Mouse (Mus musculus) brain, adult 2 months (tissue): ENCODE measurements around the gene Zfp62.

Source experiments
- DNase-seq: peaks from one replicate; pipeline ENCODE4 v3.0.0; 2011; ENCODE audit warnings: low read depth, low spot score

Gene Zfp62

GRCm38 (mm10) chr11:49248974-49249700, 46.0 kb downstream of the Zfp62 start:
- no peak for DNase-seq

- no peak for DNase-seq
Observed at GRCm38 (mm10) chr11:49249811-49250421, 46.8 kb downstream of the Zfp62 start.

- DNase-seq, result peak; percentile 73
Observed at GRCm38 (mm10) chr11:49250422-49251379, 47.6 kb downstream of the Zfp62 start.

GRCm38 (mm10) chr11:49251380-49251761, 48.3 kb downstream of the Zfp62 start:
- DNase-seq, result no peak

GRCm38 (mm10) chr11:49252048-49252447, 49.0 kb downstream of the Zfp62 start:
- DNase-seq, result no peak

- DNase-seq, result no peak
Observed at GRCm38 (mm10) chr11:49253035-49253434, 49.9 kb downstream of the Zfp62 start.

GRCm38 (mm10) chr11:49259296-49259695, 56.2 kb downstream of the Zfp62 start:
- no peak for DNase-seq

- DNase-seq, result no peak
Observed at GRCm38 (mm10) chr11:49259829-49260228, 56.7 kb downstream of the Zfp62 start.

GRCm38 (mm10) chr11:49260598-49261312, 57.7 kb downstream of the Zfp62 start:
- no peak for DNase-seq

GRCm38 (mm10) chr11:49261313-49261855, 58.3 kb downstream of the Zfp62 start:
- no peak for DNase-seq

- no peak for DNase-seq
Observed at GRCm38 (mm10) chr11:49262286-49262685, 59.2 kb downstream of the Zfp62 start.

- DNase-seq, result no peak
Observed at GRCm38 (mm10) chr11:49263149-49263548, 60.1 kb downstream of the Zfp62 start.

GRCm38 (mm10) chr11:49264081-49264480, 61.0 kb downstream of the Zfp62 start:
- DNase-seq, result no peak

GRCm38 (mm10) chr11:49264622-49265021, 61.5 kb downstream of the Zfp62 start:
- DNase-seq, result no peak

GRCm38 (mm10) chr11:49265101-49265500, 62.0 kb downstream of the Zfp62 start:
- DNase-seq, result no peak

- no peak for DNase-seq
Observed at GRCm38 (mm10) chr11:49266671-49267070, 63.6 kb downstream of the Zfp62 start.

GRCm38 (mm10) chr11:49267316-49267715, 64.2 kb downstream of the Zfp62 start:
- no peak for DNase-seq

- no peak for DNase-seq
Observed at GRCm38 (mm10) chr11:49267970-49268579, 65.0 kb downstream of the Zfp62 start.
